ENCODE assay signal across 8 mouse cellular contexts in genomic region chr1:119525689-119526591, GRCm38 (mm10). TPM values are rescaled to one million over a fixed set of nuclear protein-coding genes. Genes with fewer than 3 reads are reported as not detected.
DNase-seq lines count a peak whose midpoint lies in the region; ATAC-seq and TF ChIP-seq lines count a peak whose summit lies in the region.

Gene Tmem185b, plus strand, starts transcription at chr1:119526160.

- intact Hi-C loops in left cerebral cortex, postnatal 10 days (cut with DNase I): no loop called here

- no peak for TF ChIP-seq CTCF in cortical plate, adult 2 months (IDR thresholded peaks at IDR 0.05; ENCODE audit: extremely low read depth, insufficient read depth, low read length)

- peak; percentile 63 for TF ChIP-seq POLR2A in cortical plate, adult 2 months (IDR thresholded peaks at IDR 0.05; ENCODE audit: extremely low read depth, insufficient read depth, low read length)

- peak; percentile 97 for ATAC-seq in intestine, embryonic 14.5 days (replicated peaks; ENCODE audit: low FRiP score, low TSS enrichment, low read depth)
- peak; percentile 76 for ATAC-seq in megakaryocyte progenitor cell, adult 5-6 weeks (replicated peaks; ENCODE audit: poor library complexity)

- peak within 1 kb of the TSS; percentile 79 for H3K4me3 ChIP-seq in cortical plate, adult 2 months (ENCODE audit: insufficient read depth, low read length)
- peak within 1 kb of the TSS; percentile 50 for H3K4me3 ChIP-seq in intestine, embryonic 14.5 days (ENCODE audit: low read depth, low read length)

- H3K4me1 ChIP-seq in cortical plate, adult 2 months (ENCODE audit: control insufficient read depth, insufficient read depth, low read length): no peaks in the 10 kb centered on the region
- peaks cover 15% of the 10 kb centered on the region for H3K4me1 ChIP-seq in intestine, embryonic 14.5 days (replicated peaks; ENCODE audit: control insufficient read depth, insufficient read depth, low read length)

- peaks cover 14% of the 10 kb centered on the region for H3K9me3 ChIP-seq in intestine, embryonic 14.5 days (ENCODE audit: control insufficient read depth, low read length)

- H3K9ac ChIP-seq in intestine, embryonic 14.5 days (ENCODE audit: low read length): peak within 1 kb of the TSS; percentile 62

- peak within 1 kb of the TSS; percentile 73 for H3K4me2 ChIP-seq in intestine, embryonic 14.5 days (ENCODE audit: low read length)

- 2% methylated on average over 70 of the region's 82 CpGs for WGBS in intestine, embryonic 14.5 days

- peaks cover 23% of the 10 kb centered on the region for H3K36me3 ChIP-seq in intestine, embryonic 14.5 days (ENCODE audit: control insufficient read depth, insufficient read depth, low read length)

- H3K27me3 ChIP-seq in intestine, embryonic 14.5 days (replicated peaks; ENCODE audit: control insufficient read depth, insufficient read depth, low read length): no peaks in the 10 kb centered on the region

- peak within 1 kb of the TSS; percentile 61 for H3K27ac ChIP-seq in cortical plate, adult 2 months (ENCODE audit: insufficient read depth, low read length)
- H3K27ac ChIP-seq in intestine, embryonic 14.5 days (ENCODE audit: low read depth): peak within 1 kb of the TSS; percentile 83

- DNase-seq in adipocyte (ENCODE audit: low spot score): peak; percentile 53
- peak; percentile 91 for DNase-seq in gastrocnemius, postnatal 25 days
- peak; percentile 96 for DNase-seq in intestine, embryonic 14.5 days (ENCODE audit: low spot score)
- DNase-seq in left cerebral cortex, postnatal 10 days (ENCODE audit: extremely low spot score in 1 of 2, low spot score in 2 of 2): peak; percentile 78 to 98
- peak; percentile 91 to 92 for DNase-seq in right cerebral cortex, postnatal 10 days (ENCODE audit: low spot score in 2 of 2)
- DNase-seq in urinary bladder, postnatal 14 days (ENCODE audit: low spot score): peak; percentile 93

RNA-seq across cellular contexts. Expression of gene Tmem185b, which starts in this region (rescaled TPM):
- polyA plus RNA-seq in cortical plate, adult 2 months (2012; rRNA removed): 10.7 and 11.0 TPM in 2 replicates
- total RNA-seq in gastrocnemius, postnatal 25 days (2021): 1 to 10 TPM; 3.7 to 4.3 TPM
- 26.4 and 27.9 TPM in 2 replicates for polyA plus RNA-seq in intestine, embryonic 14.5 days (2014; fragmentation: Nextera tagmentation; extraction: Ambion mirVana)
- 10 to 100 TPM; 10.1 to 12.4 TPM for total RNA-seq in left cerebral cortex, postnatal 10 days (2021)
- 16.6 and 19.5 TPM in 2 replicates for total RNA-seq in megakaryocyte progenitor cell, adult 5-6 weeks (2015)
- 10.2 and 11.2 TPM in 2 replicates for total RNA-seq in megakaryocyte progenitor cell, adult 5-6 weeks (2017)

Comparison
In these comparisons a context has a peak if more than half of its experiments do, and no peak if none do; other contexts are left out.
1. Peak in every context shown above with its lines: DNase-seq, ATAC-seq, H3K4me3 ChIP-seq and H3K27ac ChIP-seq.